Mouse (Mus musculus): Measurements from ENCODE around the gene Gemin4.

Gemin4 gene

DNA sequence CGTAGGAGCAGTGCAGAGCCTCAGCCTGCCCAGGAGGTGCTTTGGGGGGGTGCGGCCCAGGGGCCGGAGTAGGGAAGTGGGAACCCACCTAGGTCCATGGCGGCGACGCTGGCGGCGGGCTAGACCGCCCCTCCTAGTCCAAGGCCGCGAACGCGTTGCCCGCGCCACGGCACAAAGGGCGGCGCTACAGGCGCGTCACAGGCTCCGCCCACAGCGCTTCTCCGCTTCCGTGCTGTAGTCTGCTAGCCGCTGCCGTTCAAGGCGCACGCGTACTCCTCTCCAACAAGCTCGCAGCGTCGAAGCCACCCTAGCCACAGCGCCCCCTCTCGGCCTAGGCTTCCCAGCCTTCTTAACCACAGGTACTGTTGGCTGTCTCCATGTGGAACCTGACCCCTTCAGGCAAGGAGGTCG lies at the start of gene Gemin4, which contains the start of gene Dbil5:
Gemin4 (minus strand) TSS at position 275 of the 411 bp plus-strand sequence.
Dbil5 (plus strand) TSS at position 219 of the 411 bp plus-strand sequence.
- in situ Hi-C loops (cut with MboI, MseI), result no loop called here

- in situ Hi-C loops (cut with MboI, MseI), result no loop called here
Measured at GRCm38 (mm10) chr11:76262611-76263351, 45.3 kb upstream of the Gemin4 start.

DNA sequence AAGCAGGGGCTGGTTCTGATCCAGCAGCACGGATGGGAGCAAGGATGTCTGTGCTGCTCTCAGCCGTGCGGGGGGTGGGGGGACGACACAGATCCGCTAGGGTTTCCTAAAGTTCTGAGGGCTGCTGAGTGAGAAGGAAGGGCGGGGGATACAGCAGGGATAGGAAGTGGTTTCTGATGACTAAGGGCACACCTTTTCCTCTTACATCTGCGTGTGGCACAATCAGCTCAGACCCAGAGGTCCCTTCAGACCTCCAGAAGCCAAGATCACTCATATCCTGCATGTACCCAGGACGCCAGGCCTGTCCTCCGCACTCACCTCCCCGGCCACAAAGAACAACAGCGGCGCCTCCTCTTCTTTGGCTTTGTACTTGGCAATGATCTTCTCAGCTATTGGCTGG lies 43.8 kb upstream of the Gemin4 start:
- in situ Hi-C loops (cut with MboI, MseI), result no loop called here

DNA sequence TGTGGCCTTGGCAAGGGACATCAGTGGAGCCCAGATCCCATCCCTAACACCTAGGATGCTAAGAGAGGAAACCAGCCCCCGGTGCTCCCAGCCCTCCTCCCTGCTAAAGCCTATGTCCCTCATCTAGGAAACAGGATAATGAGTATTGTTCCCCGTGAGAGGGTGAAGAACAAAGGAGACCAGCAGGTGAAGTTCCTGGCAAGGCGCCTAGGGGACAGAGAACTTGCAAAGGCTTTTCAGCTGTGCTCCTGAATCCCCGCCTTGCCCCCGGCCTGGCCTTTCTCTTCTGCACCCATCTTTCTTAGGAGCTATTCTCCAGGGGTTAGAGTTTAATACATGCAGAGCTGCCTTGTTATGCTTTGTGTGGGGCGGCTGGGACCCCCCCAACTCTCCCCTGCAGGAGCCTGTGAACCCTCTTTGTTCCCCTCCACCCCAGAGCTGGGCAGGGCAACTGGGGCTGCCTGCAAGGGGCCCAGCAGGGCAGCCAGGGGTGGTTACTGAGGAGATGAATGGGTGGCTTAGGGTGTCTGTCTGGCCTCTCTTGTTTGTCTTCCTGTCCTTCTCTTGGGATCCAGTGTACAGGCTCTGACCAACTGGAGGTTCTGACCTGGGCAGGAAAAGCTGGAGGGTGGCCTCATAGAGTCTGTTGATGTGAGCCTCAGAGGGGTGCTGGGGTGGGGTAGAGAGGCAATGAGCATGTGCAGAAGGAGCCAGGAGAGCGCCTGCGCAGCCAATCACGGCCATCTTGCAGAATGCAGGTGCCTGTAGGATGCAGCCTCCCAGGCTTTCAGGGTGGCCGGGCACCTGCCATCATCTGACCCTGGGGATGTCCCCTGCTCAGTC lies 43.0 kb upstream of the Gemin4 start:
- in situ Hi-C loops (cut with MboI, MseI), result no loop called here

GRCm38 (mm10) chr11:76258511-76258910 lies 41.0 kb upstream of the Gemin4 start:
- in situ Hi-C loops (cut with MboI, MseI), result no loop called here

DNA sequence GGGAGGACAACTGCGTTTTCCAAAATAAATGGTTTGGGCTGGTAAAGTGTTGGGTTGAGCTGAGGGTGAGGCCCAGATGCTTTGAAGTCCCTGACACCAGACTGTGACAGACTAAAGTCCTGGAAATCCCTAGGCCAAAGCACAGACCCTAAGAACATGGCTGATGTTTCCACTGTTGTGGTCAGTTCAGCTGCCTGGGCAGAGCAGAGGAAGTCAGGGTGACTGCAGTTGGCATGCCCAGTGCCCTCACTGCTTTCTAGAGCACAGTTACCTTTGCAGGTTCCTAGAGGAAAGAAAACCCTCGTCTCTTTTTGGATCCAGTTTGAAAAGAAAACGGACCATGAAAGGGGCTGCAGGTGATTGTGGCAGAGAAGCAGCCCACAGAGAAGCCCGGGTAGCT lies 39.9 kb upstream of the Gemin4 start:
- in situ Hi-C loops (cut with MboI, MseI), result no loop called here

DNA sequence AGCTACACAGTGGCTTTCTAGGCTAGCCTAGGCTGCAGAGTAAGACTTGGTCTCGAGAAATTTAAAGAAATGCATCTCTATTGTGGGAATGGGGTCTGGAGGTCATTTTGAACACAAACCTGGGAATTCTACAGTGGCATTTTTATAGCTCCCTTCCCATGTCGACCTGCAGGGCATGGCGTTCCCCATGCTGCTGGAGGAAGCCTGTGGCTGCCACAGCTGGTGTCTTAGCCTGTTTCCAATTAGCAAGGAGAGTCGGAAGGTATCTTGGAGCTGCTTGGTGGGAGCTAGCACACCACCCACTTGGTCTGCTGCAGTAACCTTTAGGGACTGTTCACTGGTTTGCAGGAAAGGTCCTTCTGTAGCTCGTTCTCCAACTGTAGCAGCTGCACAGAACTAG lies 38.7 kb upstream of the Gemin4 start:
- in situ Hi-C loops (cut with MboI, MseI), result no loop called here

DNA sequence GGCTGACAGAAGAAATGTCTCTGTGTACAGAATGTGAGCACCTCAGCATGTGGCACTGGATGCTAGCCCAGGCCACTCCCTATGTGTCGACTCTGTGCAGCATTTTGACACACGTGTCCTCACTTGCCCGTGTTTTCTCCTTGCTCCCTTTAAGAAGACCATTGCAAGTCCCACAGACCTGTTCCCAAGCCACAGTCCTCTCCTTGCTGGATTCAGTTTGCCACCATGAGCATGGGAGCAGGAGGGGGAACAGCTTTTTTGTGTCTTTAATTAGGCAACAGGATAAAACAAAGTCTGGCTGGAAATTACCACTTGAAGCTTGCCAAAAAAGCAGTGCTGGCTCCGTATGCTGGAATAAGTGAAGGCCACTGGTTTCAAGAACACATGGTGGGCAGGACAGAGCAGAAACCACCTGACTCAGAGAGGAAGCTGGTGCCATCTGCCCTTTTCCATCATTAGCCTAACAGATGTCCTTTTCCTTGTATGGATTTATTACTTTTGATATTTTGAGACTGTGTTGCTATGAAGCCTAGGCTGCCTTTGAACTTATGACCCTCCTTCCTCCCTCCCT lies 38.1 kb upstream of the Gemin4 start:
- in situ Hi-C loops (cut with MboI, MseI), result no loop called here

DNA sequence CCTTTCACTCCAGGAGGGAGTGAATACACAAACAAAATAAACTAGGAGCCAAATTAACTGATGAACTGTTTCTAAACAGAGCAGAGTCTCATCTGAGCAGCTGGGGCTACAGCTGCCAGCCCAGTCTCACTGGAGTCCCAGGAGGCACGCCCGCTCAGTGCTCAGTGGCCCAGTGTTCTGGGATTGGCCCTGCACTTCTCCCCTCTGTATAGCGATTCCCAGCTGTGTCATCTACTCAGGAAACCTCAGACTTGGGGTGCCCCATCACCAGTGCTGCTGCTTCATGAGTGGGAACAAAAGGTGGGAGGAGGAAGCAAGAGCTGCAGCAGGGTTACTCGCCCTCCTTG lies 36.4 kb upstream of the Gemin4 start:
- in situ Hi-C loops (cut with MboI, MseI), result loop anchor here (5.0 kb wide), 1 partner anchor 153 kb away; the partner anchor contains the start of gene Timm22

DNA sequence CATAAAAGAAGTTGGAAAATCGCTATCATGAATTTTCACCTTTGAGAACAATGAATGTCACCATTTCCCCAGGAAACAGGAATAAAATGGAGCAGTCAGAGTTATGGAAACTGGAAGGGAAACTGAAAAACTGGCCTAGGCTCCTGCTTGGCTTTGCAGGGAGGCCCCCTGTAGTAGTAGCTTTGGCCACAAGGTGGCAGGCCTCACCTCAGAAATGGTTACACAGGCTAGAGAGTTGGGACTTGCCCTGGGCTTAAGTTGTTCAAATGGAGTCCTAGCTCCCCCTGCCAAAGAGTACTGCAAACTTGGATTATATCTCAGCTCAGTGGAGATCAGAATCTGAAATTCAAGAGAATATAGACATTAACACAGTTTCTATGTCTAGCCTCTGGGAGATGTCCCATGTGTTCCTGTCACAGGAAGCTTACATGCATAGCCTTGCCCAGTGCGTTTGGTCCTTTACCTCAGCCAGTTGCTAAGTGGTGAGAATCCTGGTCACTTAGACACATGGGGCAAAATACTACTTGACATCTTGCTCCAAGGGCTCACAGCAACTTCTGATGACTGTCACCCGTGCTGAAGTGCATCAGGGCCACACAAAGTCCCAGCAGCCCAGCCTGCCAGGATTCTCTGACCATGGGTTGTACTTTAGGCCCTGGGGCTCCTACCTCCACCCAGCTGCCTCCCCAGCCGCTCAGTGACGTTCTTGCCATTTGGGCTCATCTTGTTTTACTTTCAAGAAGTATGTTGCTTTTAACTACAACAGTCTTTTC lies 35.9 kb upstream of the Gemin4 start:
- in situ Hi-C loops (cut with MboI, MseI), result loop anchor here (5.0 kb wide), 1 partner anchor 154 kb away; the partner anchor contains the start of gene Timm22

- in situ Hi-C loops (cut with MboI, MseI), result loop anchor here (5.0 kb wide), 1 partner anchor 155 kb away; the partner anchor contains the start of gene Timm22
Measured at GRCm38 (mm10) chr11:76252036-76252435, 34.6 kb upstream of the Gemin4 start.

DNA sequence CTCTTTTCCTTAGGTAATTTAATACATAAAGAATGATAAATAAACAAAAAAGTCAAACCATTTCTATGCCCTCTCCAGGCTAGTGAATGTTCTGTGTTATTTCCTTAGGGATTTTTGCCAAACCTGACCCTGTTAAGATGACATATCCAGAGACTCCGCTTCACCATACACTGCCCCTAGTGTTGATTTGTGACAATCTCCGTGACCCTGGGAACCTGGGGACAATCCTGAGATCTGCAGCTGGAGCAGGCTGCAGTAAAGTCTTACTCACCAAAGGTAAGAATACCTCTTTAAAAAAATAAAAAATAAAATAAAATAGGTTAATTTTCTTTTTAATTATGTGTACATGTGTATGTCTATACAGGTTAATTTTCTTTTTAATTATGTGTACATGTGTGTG lies 29.8 kb upstream of the Gemin4 start:
- in situ Hi-C loops (cut with MboI, MseI), result no loop called here

DNA sequence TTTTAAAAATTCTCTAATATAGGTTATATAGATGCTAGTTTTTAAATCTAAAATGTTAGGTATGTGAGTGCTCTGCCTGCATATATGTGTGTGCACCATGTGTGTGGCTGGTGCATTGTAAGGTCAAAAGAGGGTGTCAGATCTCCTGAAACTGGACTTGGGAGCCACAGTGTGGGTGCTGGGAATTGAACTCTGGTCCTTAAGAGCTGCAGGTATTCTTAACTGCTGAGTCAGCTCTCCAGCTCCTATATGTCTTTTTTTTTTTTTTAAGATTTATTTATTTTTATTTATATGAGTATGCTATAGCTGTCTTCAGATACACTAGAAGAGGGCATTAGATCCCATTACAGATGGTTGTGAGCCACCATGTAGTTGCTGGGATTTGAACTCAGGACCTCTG lies 29.0 kb upstream of the Gemin4 start:
- in situ Hi-C loops (cut with MboI, MseI), result no loop called here

GRCm38 (mm10) chr11:76243811-76244546 lies 26.5 kb upstream of the Gemin4 start:
- in situ Hi-C loops (cut with MboI, MseI), result no loop called here

- in situ Hi-C loops (cut with MboI, MseI), result no loop called here
Measured at GRCm38 (mm10) chr11:76242901-76243810, 25.7 kb upstream of the Gemin4 start, which contains the start of the genes Mrm3 and Glod4. Mrm3 (plus strand) TSS chr11:76243715. Glod4 (minus strand) TSS chr11:76243725.

DNA sequence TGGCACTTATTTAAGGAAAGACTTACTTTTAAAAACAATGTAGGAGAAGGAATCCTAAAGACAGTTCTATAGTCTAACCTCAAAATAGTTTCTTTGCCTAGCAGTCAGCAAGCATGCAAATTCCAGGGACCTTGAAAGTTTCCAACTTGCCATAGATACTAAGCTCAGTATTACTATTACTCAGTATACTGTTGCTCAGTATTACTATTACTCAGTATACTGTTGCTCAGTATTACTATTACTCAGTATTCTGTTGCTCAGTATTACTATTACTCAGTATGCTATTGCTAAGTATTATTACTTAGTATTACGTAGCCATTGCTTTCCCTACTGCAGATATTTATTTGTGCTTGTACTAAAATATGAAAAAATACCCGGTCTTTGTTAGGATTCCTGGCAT lies 22.3 kb upstream of the Gemin4 start:
- in situ Hi-C loops (cut with MboI, MseI), result no loop called here

DNA sequence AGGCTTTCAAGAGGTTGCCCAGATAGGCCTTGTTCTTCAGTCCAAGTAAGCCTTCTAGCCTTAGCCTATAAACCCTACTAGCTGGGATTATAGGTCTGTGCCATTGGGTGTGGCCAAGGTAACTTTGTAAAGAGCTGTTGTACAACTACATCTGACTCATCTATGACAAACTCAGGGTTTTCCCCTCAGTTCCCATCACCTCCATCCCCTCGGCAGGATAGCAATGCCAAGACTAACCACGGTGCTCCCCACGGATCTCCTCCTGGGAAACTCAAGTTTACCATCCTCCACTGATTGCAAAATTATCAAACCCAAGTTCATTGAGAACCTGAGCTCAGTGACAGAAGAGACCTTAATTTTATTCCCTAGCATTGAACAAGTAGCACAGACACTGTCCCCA lies 18.7 kb upstream of the Gemin4 start:
- in situ Hi-C loops (cut with MboI, MseI), result no loop called here

DNA sequence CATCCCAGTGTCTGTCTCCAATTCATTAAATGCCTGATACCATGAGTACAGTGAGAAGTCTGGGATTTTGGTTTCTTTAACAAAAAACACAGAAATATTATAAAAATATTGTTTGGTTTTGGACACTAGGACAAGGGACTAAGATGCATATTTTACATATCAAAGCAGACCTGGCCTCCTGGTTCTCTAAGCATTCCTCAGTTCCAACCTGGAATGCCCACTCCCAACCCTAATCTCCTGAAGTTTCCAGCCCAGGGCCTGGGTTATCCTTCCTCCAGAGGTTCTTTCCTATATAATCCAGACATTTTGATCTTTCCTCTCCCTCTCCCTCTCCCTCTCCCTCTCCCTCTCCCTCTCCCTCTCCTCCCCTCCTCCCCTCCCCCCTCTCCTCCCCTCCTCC lies 7.6 kb upstream of the Gemin4 start:
- in situ Hi-C loops (cut with MboI, MseI), result no loop called here

DNA sequence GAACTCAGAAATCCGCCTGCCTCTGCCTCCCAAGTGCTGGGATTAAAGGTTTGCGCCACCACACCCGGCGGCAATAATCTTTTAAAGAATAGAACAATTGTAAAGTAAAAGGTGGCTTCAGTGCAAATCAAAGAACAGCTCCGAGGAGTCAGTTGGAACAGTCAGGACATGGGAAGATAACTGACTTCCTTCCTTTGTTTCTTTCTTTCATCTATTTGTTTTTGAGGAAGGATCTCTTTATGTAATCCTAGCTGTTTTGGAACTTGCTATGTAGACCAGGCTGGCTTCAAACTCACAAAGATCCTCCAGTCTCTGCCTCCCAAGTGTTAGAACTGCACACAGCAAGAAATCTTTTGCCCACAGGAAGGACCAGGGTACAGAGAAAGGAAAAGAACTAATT lies 7.2 kb upstream of the Gemin4 start:
- in situ Hi-C loops (cut with MboI, MseI), result no loop called here

Data from T-helper 2 cell (primary cell).